Mouse (Mus musculus) urinary bladder, postnatal 36 days (tissue): ENCODE measurements around the gene Rabep1.
"Not testable (repeated sequence)": the region's sequence is repeated elsewhere in the genome, so short reads cannot be mapped to it uniquely, and the experiment has no call there.

Experiments
- DNase-seq, 2 experiments: peaks; one replicate each; pipeline ENCODE4 v3.0.0; 2022; ENCODE audit warnings: low spot score in 2 of 2, mixed read lengths in 1 of 2

The Rabep1 gene

DNA sequence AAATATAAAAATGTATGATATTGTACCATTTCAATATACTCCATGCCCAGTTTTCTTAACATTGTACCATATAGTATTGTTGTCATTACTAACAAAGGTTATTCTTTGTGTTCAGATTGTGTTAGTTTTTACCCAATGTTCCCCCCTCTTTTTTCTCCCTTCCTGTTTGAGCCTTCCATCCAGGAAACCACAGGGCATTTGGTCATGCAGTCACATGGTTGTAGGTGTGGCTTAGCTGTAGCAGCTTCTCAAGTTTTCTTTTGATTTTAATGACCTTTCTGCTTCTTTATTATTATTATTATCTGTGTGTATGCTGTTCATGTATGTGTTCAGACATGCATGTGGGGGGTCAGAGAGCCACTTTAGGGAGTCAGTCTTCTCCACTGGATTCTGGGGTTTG is 47.0 kb downstream of the Rabep1 start:
- no peak for DNase-seq

DNA sequence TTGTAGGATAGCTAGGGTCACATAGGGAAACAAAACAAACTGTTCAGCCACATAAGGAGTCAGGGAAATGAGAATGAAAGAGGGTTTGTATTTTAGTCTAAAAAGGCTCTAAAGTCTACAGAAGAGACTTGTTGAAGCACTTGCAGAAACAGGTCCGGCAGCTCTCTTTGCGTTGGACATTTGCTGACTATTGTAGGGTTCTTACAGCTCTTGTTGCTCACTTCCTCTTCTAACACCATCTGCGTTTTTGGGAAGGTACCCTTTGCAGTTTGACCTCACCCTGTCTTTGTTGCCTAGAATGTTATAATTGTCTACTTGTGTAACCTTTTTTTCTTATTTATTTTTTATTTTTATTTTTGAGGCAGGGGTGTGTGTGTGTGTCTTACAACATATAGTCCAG is 53.1 kb downstream of the Rabep1 start:
- no peak for DNase-seq

- DNase-seq = not testable (repeated sequence)
Observed at GRCm38 (mm10) chr11:70898182-70898581, 53.6 kb downstream of the Rabep1 start.

- no peak for DNase-seq
Observed at GRCm38 (mm10) chr11:70906681-70907080, 62.1 kb downstream of the Rabep1 start.

- DNase-seq = no peak
Observed at GRCm38 (mm10) chr11:70911323-70911722, 66.7 kb downstream of the Rabep1 start.

DNA sequence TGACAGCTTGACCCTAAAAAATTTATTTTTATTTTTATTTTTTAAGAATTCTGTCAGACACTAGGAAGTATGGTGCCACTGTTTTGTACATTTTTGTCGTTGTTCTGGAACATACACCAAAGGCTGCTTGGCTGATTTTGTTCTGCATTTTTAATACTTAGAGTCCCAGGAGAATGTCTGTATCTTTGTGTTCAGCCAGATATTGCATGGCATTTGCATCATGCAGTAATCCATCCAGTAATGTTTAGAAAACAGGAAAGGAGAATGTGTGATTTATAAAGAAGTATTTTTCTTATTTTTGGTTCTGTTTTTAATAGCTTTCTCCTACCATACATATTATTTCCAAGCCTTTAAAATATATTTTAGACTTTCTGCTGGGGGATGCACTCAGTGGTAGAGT is 67.3 kb downstream of the Rabep1 start:
- no peak for DNase-seq

- DNase-seq = no peak
Observed at GRCm38 (mm10) chr11:70917896-70918295, 73.3 kb downstream of the Rabep1 start.

DNA sequence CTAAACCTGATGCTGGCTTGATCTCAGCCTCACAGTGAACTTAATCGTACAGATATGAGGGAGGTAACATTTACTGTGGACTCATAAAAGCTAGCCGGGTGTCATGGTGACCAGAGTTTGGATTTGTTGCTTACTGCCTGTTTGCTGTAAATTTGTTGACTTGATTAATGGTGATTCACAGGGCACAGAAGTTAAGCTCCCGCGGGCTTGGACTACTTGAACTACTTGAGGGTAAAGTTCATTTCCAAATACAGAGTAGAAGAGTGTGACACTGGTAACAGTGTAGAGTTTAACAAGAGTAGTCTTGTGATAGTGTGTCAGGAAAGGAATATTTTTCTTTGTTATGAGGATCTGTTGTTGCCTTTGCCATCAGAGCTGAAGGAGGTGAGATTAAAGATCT is 74.9 kb downstream of the Rabep1 start:
- DNase-seq = no peak

DNA sequence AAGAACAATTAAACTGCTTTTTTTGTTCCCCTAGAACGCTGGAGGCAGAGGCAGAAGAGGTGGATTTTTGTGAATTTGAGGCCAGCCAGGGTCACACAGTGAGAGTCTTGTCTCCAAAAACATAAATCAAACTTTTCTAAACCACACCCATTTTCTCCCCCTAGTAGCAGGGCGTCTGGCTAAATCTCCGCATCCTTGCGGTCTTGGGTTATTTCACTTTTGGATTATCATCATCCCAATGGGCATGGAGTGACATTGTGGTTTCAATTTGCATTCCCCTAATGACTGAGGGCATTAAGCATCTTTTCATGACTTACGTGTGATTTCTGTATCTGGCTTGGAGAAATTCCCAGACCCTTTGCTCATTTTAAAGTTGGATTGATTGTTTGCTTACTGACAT is 86.9 kb downstream of the Rabep1 start:
- DNase-seq = no peak

GRCm38 (mm10) chr11:70935316-70935715 is 90.7 kb downstream of the Rabep1 start:
- no peak for DNase-seq

- DNase-seq = no peak
Observed at GRCm38 (mm10) chr11:70942596-70942995, 98.0 kb downstream of the Rabep1 start.

DNA sequence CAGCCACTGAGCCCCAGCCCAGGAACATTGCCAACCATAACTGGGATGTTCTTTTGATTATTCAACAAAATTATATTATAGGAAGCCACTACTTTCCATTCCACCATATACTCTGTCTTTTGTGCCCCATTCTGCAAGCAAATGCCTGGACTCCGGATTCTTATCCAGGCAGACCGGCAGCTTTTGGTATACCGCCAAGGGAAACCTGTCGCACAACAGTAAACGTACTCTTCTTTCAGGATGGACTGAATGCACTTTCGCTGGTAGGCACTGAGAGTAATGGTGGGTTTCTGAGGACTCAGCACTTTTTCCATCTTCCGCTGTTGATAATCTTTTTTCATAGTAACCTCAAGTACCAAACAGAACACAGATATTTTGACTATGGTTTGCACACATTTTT is 99.1 kb downstream of the Rabep1 start:
- DNase-seq = no peak

DNA sequence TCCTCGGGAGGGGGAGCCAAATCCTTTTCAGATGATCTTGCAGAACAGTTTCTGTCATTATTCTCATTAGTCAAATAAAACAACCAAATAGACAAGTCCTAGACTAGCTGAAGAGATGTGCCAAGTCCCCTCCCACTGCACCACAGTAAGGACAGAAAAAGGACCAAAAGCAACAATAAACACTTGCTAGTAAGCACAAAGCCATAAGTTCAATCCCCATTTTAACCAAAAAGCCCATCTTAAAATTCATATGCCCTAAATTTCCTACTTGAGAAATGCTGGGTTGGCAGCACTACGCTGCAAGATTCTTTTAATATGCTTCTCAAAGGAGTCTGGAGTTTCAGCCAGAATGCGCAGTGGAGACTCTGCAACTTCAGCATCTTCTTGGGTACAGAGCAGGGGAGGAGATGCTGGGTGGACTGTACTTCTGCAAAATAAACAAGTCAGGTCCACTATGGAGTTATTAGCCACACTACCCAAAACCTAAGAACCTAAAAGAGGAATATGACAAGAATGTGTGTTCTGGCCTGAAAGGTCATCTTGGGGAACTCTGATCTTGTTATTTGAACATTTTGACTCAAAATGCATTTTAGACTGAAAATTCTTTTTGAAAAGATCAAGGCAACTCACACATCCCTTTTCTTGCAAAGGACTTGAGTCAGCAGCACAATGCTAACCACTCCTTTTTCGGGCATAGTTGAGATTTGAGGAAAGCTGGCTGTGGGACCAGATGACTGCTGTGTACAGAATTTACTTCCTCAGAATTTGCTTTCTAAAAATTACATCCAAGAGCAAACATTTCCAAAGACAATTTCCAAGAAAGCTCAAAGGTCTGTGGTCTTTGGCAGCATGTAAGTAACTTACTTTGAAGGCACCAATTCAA is 100.6 kb downstream of the Rabep1 start:
- no peak for DNase-seq

DNA sequence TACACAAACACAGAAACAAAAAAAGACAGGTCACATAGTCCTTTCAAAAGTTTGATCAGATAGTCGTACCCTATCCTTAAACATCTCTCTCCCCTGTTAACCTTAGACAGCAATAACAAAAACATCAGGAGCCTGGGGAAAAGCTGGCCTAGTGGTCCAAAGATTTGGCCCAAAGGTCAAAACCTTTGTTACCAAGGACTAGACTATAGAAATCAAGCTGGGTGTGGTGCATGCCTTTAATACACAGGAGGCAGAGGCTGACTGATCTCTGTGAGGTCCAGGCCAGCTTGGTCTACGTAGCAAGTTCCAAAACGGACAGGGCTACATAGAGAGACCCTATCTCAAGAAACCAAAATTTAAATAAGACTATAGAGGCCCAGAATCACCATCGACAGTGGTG is 110.1 kb downstream of the Rabep1 start:
- no peak for DNase-seq

- no peak for DNase-seq
Observed at GRCm38 (mm10) chr11:70960786-70961554, 116.4 kb downstream of the Rabep1 start.

GRCm38 (mm10) chr11:70964222-70964907 is 119.8 kb downstream of the Rabep1 start:
- DNase-seq = no peak

- DNase-seq = peak in 1 of 2 experiments; percentile 6
Observed at GRCm38 (mm10) chr11:70969271-70969794, 124.8 kb downstream of the Rabep1 start.

GRCm38 (mm10) chr11:70969821-70970559 is 125.4 kb downstream of the Rabep1 start, which contains the start of the genes Nup88 and Rpain:
Nup88 (minus strand) TSS chr11:70969973.
Rpain (plus strand) TSS chr11:70970213.
- peak; percentile 88 to 93 for DNase-seq

GRCm38 (mm10) chr11:70970560-70971540 is 126.3 kb downstream of the Rabep1 start:
- DNase-seq = no peak

GRCm38 (mm10) chr11:70972586-70972985 is 128.0 kb downstream of the Rabep1 start:
- no peak for DNase-seq
